Mouse (Mus musculus) B cell, adult 62 days (primary cell): ENCODE data around the gene Hils1. TPM values are rescaled to one million over a fixed set of nuclear protein-coding genes. Genes with fewer than 3 reads are reported as not detected.

Experiments
- total RNA-seq: library from RNA; stranded (reverse); gene quantifications from 4 replicates; pipeline ENCODE4 v1.2.4, GENCODE M21; 2023

Gene Hils1
- not detected in 4 replicates for total RNA-seq

DNA sequence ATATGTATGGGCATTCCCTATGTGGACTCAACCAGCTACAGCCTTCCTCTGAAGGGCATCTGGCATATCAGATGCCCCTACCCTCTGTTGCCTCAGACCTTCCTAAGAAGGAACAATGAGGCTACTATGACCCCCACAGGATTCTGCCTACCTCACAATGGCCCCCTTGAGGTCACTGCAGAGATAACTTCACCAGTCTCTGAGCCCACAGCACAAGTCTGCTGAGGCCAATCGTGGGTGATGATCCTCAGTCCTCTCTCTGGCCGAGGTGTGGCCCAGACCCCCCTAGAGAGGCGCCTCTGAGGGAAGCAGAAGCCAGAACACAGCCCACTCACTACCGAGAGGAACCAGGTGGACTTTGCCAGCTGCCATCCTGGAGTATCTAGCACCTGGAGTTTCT is at the start of gene Hils1:
Gene Hils1, plus strand, starts transcription at position 175 of the 400 bp plus-strand sequence.

DNA sequence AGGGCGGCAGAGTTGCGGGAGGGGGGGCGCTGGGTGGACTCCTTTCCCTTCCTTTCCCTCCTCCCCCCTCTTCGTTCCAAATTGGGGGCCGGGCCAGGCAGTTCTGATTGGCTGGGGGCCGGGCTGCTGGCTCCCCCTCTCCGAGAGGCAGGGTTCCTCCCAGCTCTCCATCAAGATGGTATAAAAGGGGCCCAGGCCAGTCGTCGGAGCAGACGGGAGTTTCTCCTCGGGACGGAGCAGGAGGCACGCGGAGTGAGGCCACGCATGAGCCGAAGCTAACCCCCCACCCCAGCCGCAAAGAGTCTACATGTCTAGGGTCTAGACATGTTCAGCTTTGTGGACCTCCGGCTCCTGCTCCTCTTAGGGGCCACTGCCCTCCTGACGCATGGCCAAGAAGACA is 31.3 kb upstream of the Hils1 start, which contains the start of gene Col1a1:
Gene Col1a1, plus strand, starts transcription at position 180 of the 400 bp plus-strand sequence.

DNA sequence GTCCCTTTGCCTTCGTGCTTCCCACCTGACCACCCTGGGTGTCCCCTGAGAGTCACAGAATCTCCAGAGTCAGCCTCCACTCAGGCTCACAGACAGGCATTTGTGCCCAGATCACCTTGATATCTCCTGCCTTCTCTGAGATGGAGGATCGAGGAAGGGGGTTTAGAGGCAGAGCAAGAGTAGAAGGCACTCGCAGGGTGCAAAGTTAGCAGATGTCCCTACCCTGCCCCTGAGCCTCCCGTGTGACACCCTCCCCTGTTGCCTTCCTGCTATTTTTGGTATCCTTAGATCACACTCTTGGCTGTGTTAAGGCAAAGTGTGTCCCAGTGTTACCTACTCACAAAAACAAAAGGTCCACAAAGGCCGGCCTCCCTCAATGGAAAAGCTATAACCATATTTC is 8.8 kb downstream of the Hils1 start, which contains the start of gene Sgca:
Gene Sgca, minus strand, starts transcription at position 129 of the 400 bp plus-strand sequence.

DNA sequence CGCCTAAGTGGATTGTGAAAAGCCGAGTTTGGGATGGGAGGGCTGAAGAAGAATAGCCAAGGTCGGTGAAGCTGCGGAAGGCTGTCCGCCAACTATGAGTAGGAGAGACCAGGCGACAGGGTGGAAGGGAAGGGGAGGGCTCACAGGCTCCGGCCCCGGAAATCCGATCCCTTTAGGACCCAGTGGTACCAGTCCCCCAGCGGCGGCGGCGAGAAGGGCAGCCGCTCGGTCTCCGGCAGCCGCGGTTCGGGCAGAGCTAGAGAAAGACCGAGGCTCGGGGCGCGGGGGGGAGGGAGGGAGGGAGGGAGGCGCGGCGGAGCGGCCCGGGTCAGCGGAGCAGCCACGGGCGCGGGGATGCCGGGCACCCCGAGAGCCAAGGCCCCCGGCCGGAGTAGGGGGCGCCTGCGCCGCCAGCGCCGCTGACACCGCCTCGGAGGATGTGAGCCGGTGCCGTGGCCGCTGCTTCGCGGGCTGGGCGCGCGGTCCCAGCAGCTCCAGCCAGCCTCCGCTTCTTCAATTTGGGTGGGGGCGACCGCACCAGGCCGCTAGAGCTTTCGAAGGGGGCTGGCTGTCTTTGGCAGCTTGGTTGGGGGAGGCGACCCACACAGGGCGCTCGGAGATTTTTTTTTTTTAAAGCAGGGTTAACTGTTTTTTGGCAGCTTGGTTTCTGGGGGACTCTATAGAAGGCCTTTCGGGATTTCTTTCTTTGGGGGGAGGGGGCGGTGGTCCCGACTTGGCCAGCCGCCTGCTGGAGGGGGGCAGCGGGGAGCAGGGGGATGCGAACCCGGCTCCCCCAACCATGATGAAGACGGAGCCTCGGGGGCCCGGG is 23.6 kb downstream of the Hils1 start, which contains the start of gene Ppp1r9b:
Gene Ppp1r9b, plus strand, starts transcription at position 287 of the 829 bp plus-strand sequence.

DNA sequence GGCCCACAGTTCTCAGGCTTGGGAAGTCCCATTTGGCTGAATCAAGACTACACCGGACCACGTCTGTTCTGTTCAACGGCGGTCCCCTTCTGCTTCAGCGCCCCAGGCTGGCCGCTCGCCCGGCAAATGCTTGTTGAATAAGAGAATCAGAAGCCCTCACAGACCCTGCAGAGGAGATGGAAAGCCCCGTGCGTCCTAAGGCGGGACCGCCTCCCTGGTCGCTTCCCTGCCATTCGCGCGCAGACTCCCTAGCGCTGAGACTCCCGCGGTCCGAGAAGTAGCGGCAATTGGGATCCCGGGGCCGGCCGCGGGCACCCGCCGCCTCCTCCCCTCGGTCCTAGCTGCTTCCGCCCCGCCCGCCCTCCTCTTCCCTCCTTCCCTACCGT is 42.2 kb downstream of the Hils1 start, which contains the start of gene Samd14:
Gene Samd14, plus strand, starts transcription at position 251 of the 386 bp plus-strand sequence.

Other genes starting within 250 kb of the Hils1 start
- gene Cdc34b, start 225.8 kb upstream of the Hils1 start, total RNA-seq, result not detected in 4 replicates
- gene Tmem92, start 184.9 kb upstream of the Hils1 start, total RNA-seq, result not detected in 4 replicates
- gene Col1a1, start 31.4 kb upstream of the Hils1 start, total RNA-seq, result 0.26 to 0.75 TPM (median 0.35 TPM) in 4 replicates
- not detected in 4 replicates for gene Sgca, start 8.7 kb downstream of the Hils1 start, total RNA-seq
- 69.8 to 75.8 TPM (median 73.2 TPM) in 4 replicates for gene Ppp1r9b, start 23.4 kb downstream of the Hils1 start, total RNA-seq
- gene Samd14, start 42.3 kb downstream of the Hils1 start, total RNA-seq, result 0.75 TPM in 1 of 4 replicates, not detected in the others
- 9.5 to 12.5 TPM (median 12.0 TPM) in 4 replicates for gene Pdk2, start 73.8 kb downstream of the Hils1 start, total RNA-seq
- gene Itga3, start 109.2 kb downstream of the Hils1 start, total RNA-seq, result 0.32 to 0.55 TPM (median 0.52 TPM) in 4 replicates
- not detected in 4 replicates for gene Dlx3, start 152.5 kb downstream of the Hils1 start, total RNA-seq
- not detected in 4 replicates for gene Dlx4, start 178.7 kb downstream of the Hils1 start, total RNA-seq